Comparison of ENCODE assay signal across 25 mouse cellular contexts in genomic region chr13:97537206-97537605, GRCm38 (mm10).
DNase-seq lines count a peak whose midpoint lies in the region; ATAC-seq and TF ChIP-seq lines count a peak whose summit lies in the region.
"Had no signal": no experiment of that assay in that cellular context is flagged by ENCODE, and none has a peak within 500 bp of the region (broad histone marks: within the 10 kb centered on the region; RNA-seq: fewer than 3 reads in every experiment).

No protein-coding gene starts in this region.

- peaks cover 12% of the 10 kb centered on the region; the same call in 1 of the 2 replicates for H3K4me1 ChIP-seq in forebrain, embryonic 14.5 days (ENCODE audit: control insufficient read depth, insufficient read depth, low read length)
- peaks cover 6% of the 10 kb centered on the region for H3K4me1 ChIP-seq in forebrain, embryonic 12.5 days

- WGBS in forebrain, embryonic 14.5 days: 46% methylated on average over 11 of the region's 11 CpGs
- 68% methylated on average over 11 of the region's 11 CpGs for WGBS in forebrain, embryonic 12.5 days

- no peaks in the 10 kb centered on the region for H3K9me3 ChIP-seq in forebrain, embryonic 14.5 days (replicated peaks; ENCODE audit: control insufficient read depth, low read length)
- no peaks in the 10 kb centered on the region for H3K9me3 ChIP-seq in forebrain, embryonic 12.5 days
- H3K9me3 ChIP-seq: heart, embryonic 12.5 days; liver, embryonic 12.5 days; neural tube, embryonic 12.5 days; stomach, embryonic 15.5 days had no signal

- TF ChIP-seq CTCF in layer of hippocampus, adult 2 months (conservative IDR thresholded peaks at IDR 0.05): no peak

- no peak overlapping the region for H3K4me3 ChIP-seq in forebrain, embryonic 14.5 days (ENCODE audit: low read depth, low read length)
- no peak overlapping the region for H3K4me3 ChIP-seq in forebrain, embryonic 12.5 days (replicated peaks)
- no peak overlapping the region for H3K4me3 ChIP-seq in layer of hippocampus, adult 2 months
- H3K4me3 ChIP-seq: heart, embryonic 12.5 days; limb, embryonic 12.5 days; liver, embryonic 12.5 days; neural tube, embryonic 12.5 days; stomach, embryonic 15.5 days had no signal

- peak; percentile 53; the same call in 1 of the 2 replicates for ATAC-seq in forebrain, embryonic 14.5 days
- no peak for ATAC-seq in forebrain, embryonic 12.5 days (ENCODE audit: low FRiP score)
- ATAC-seq: liver, embryonic 12.5 days had no signal

- no peak overlapping the region for H3K4me2 ChIP-seq in forebrain, embryonic 14.5 days (ENCODE audit: low read length)
- H3K4me2 ChIP-seq in forebrain, embryonic 12.5 days: no peak overlapping the region
- H3K4me2 ChIP-seq: heart, embryonic 12.5 days; limb, embryonic 12.5 days; liver, embryonic 12.5 days; lung, embryonic 14.5 days; neural tube, embryonic 12.5 days; stomach, embryonic 15.5 days had no signal

- 0 out of 2 replicates have a peak overlapping the region, but pooled peaks have one; percentile 27 for H3K27ac ChIP-seq in forebrain, embryonic 14.5 days (ENCODE audit: low read depth, low read length)
- no peak overlapping the region for H3K27ac ChIP-seq in forebrain, embryonic 12.5 days
- H3K27ac ChIP-seq in layer of hippocampus, adult 2 months: peak overlapping the region; percentile 96
- H3K27ac ChIP-seq: limb, embryonic 12.5 days; liver, embryonic 12.5 days; neural tube, embryonic 12.5 days; stomach, embryonic 15.5 days had no signal

- H3K9ac ChIP-seq in forebrain, embryonic 14.5 days (ENCODE audit: low read length): no peak overlapping the region
- H3K9ac ChIP-seq in forebrain, embryonic 12.5 days: no peak overlapping the region
- H3K9ac ChIP-seq: heart, embryonic 12.5 days; limb, embryonic 12.5 days; liver, embryonic 12.5 days; lung, embryonic 14.5 days; neural tube, embryonic 12.5 days; stomach, embryonic 15.5 days had no signal

- no peaks in the 10 kb centered on the region for H3K27me3 ChIP-seq in forebrain, embryonic 14.5 days (replicated peaks; ENCODE audit: control insufficient read depth, insufficient read depth, low read length)
- H3K27me3 ChIP-seq in forebrain, embryonic 12.5 days: no peaks in the 10 kb centered on the region
- H3K27me3 ChIP-seq: heart, embryonic 12.5 days; limb, embryonic 12.5 days; liver, embryonic 12.5 days; neural tube, embryonic 12.5 days; stomach, embryonic 15.5 days had no signal

- no peaks in the 10 kb centered on the region for H3K36me3 ChIP-seq in forebrain, embryonic 14.5 days (ENCODE audit: control insufficient read depth, insufficient read depth, low read length)
- no peaks in the 10 kb centered on the region for H3K36me3 ChIP-seq in forebrain, embryonic 12.5 days (replicated peaks)
- H3K36me3 ChIP-seq: heart, embryonic 12.5 days; limb, embryonic 12.5 days; liver, embryonic 12.5 days; neural tube, embryonic 12.5 days; stomach, embryonic 15.5 days had no signal

- peak; percentile 74 for DNase-seq in forebrain, embryonic 14.5 days (ENCODE audit: low spot score)
- peak; percentile 75 for DNase-seq in layer of hippocampus, adult 11-12 months (ENCODE audit: low spot score)
- DNase-seq in layer of hippocampus, adult 9-10 months (ENCODE audit: low spot score): no peak
- DNase-seq in brain, embryonic 18.5 days (ENCODE audit: low read depth, low spot score): peak; percentile 64
- DNase-seq in layer of hippocampus, adult 2 months (ENCODE audit: low spot score in 2 of 2): peak; percentile 71 to 83
- no peak for DNase-seq in cerebellum, adult 8-10 months
- no peak for DNase-seq in right cerebral cortex, postnatal 25 days
- DNase-seq: adrenal gland, adult 2 months; cerebellum, adult 11 months; cerebellum, postnatal 14 days; embryo, embryonic 11 days; heart, adult 11 months; heart, postnatal 14 days; kidney, adult 9 months; kidney, postnatal 36 days; lung, embryonic 14.5 days; lung, postnatal 36 days; right cerebral cortex, postnatal 14 days; thymus, adult 2 months had no signal

Comparison
In these comparisons a context has a peak if more than half of its experiments do, and no peak if none do; other contexts are left out.
1. DNase-seq: peak in forebrain, embryonic 14.5 days (single experiment), layer of hippocampus, adult 11-12 months (single experiment), brain, embryonic 18.5 days (single experiment) and layer of hippocampus, adult 2 months (2 of 2); none in layer of hippocampus, adult 9-10 months (single experiment), cerebellum, adult 8-10 months (single experiment) and right cerebral cortex, postnatal 25 days (single experiment).